Mouse (Mus musculus) ZHBTc4 (cell line): Measurements from ENCODE around the gene Fer.

Experiments used
- DNase-seq: peaks from one replicate; pipeline ENCODE4 v3.0.0-alpha.2; 2011; ENCODE audit warnings: low read depth, low spot score

Gene Fer

DNA sequence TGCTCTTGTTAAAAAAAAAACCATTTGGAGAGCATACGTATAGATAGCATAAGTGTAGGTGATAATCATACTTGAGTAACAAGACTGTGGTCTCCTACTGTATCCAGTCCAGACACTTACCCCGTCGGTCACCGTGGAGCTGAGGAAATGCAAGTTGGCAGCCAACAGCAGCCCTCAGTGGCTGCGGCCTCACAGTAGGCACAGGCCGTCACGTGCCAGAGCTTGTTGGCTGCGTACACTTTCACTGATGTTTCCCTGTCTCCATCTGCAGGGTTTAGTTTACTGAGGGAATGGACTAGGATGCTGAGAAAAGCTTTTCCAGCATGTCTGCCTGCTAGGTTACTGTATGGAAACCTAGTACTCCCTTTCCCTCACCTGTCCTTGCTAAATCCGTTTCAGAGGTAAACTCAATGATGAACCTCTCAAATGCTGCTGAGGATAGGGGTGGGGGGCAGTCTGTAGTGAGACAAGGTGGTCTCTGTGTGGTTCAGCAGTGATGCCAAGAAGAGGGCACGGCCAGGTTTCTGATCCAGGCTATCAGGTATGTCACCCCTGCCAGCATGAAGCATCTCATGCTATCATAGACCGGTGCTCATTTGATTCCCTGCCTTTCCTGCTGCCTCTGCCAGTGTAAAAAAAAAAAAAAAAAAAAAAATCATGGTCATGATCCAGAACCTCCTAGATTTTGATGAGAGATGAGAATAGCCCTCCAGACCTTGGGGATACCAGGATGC lies 224.2 kb downstream of the Fer start:
- DNase-seq: no peak

DNA sequence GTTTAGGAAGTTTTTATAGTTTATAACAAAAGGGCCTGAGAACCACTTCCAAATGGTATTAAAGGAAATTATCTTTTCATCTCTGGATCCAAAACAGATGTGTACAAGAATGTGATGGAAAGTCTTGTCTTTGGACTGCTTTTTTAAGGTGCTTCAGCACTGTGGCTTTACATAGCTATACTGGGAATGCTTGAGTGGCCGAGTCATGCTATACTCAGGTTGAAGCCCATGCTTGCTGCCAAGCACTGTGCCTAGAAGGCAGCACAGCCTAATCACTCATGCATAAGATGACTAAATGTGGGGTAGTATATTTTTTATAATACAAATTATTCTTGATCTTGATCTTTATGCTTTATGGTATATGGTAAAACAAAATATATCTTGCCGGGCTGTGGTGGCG lies 225.0 kb downstream of the Fer start:
- no peak for DNase-seq

DNA sequence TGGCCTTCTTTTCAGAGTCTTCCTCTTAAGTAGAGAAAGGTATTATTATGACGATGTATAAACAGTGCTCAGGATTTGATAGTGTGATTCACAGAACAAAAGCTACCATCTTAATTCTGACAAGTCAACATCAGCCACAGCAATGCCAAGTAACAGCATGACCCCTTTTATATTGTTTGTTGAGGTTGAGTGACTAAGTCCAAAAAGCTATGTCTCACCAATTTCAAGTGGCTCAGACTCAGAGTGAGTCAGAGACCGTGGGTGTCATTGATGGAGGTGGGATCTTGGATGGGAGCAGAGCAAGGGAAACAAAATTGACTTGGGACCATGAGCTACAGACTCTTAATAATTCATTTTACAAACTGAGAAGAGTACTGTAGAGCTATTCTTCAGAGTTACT lies 230.9 kb downstream of the Fer start:
- DNase-seq: no peak

DNA sequence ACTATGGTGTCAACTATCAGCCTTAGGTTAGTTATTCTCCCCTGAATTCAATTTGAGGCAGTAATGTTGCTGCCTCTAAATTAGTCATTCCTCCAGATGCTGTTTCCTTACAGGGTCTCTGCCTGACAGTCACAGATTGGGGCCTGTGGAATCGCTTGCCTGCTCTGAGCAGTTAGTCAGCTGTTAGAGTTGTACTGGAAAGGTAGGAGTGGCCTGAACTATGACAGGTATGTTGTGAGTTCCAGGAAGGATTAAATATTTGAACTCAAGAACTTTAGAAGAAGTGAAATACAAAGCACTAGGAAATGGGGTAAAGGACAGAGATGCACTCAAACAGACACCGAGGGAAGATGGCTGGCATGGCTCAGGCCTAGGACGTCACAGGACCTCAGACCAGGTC lies 233.9 kb downstream of the Fer start:
- DNase-seq: no peak

DNA sequence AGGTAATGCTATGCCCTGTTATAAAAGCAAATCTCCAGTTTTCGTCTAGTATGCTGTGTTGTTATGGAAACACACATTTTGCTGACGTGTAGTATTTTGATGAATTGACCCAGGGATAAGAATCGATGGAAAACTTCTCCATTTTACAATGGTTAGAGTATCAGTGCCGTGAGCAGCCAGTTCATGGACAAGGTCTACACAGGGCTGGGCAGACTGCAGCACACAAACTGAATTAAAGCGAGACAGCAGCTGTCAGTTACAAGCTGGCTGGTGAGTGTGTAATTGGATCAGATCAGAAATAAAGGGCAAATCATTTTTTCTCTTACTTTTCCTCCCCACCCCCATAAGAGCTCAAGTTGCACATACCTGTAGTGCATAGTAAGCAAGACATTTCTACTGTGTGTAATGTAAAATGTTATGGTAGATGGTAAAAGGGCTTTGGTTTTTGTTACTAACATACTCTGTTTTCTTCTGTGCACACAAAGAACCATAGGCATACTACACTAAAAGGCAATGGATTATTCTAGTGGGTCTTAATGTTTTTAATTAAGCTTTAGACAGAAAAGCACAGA lies 235.0 kb downstream of the Fer start:
- DNase-seq: no peak

DNA sequence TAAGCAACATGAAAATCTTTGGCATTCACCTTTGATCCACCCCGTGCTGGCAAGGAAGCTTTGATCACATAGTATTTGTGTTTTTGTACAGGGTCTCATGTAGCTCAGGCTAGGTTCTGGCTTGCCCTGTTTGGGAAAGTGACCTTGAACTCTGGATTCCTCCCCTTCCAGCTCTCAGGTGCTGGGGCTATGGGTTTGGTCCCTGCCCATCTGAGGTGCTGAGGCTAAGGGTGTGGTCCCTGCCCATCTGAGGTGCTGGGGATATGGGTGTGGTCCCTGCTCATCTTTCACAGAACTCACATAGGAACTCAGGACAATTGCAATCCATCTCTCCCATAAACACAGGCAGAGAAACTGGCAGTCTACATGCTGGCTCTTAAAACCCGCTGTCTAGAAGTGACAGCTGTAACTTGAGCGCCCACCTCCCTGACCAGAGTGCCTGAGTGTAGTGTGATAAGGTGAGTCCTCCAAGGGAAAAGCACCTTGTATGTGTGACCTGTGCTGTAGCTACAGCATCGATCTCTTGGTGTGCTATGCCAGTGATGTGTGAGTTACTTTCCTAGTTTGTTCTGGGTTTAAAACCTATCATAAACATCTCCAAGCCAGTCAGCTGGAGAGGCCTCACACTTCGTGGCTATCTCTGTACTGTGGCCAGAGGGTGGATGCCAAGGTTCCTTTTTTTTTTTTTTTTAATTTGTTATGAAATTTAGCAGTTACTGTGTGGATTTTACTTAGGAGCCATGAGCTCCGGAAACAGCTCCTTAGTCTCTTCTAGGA lies 236.7 kb downstream of the Fer start:
- DNase-seq: peak; percentile 49

DNA sequence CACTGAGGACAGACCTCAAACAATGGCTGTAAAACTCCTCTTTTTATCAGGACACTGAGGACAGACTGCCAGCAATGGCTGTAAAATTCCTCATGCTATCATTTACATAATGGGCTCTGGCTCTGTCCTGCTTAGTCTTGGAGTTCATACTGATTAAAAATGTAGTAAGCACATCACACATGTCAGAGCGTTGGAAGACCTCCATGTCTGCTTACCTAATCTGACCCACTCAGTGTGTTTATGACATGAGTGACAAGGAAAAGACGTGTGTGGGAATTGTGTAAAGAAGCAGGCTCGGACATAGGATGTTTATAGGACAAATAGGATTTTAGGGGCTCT lies 237.3 kb downstream of the Fer start:
- DNase-seq: no peak

DNA sequence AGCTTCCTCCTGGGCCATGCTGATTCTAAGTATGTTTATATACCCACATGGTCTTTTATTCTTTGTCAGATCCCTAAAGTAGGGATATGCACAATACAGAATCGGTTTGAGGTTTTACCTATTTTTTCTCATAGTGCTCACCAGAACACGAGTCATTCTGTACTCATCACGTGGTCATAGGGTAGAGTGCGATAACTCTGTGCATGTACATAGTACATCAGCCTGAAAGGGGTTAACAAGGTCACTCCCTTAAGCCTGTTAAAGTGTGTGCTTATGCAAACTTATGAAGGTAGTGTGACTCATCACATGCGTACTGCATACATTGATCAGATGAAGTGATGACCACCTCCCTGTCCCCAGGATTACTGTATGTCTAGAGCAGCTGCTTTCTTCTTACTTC lies 245.9 kb downstream of the Fer start:
- DNase-seq: no peak

DNA sequence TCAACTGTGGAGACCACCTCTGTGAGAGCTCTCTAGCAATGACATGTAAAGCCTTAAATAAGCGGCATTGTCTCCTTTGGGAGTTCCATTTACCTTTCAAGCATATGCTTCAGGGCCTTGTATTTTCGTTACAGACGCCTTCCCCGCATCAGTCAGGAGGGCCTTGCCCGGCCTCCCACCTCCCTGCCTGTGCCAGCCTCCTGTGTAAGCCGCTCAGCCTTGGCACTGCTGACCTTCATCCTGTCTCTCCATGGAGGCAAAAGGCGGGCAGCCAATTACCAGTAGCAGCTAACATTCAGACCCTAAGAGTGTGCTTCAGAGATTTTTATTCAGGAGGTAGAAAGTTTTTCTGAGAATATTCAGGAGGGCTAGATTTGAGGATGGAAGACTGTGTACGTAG lies 247.0 kb downstream of the Fer start:
- DNase-seq: no peak

DNA sequence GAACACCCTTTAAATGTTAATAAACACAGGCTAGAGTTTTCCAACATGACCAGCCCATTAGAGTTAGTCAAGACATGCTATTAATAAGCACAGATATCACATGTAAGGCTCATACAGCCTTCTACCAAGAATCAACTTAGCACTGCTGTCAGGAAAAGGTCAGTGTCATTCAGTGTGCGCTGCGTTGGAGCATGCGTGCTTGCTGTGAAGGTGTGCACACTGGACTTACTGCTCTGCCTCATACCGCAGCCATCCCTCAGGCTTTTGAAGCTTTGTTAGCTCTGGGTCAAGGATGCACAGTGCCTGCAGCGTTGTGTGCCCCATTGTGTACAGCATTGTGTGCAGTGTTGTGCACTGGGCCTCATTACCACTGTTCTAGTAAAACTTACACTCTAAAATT lies 250.8 kb downstream of the Fer start:
- DNase-seq: no peak

DNA sequence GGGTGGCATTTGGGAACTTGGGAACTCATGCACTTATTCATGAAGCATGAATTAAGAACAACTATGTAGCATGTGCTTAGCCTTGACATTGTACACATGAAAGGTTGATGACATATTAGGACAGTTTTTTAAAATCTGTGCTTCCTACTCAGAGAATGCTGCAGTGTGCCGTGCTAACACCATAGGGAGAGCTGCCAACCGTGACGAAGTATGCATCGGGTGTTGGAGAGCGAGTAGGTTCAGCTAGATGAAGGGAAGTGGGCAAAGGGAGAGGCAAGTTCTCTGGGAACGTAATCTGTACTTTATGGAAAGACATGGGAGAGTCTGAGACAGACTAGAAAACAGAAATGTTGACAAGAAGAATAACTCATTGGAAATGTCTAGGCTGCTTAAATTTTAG lies 253.9 kb downstream of the Fer start:
- no peak for DNase-seq

DNA sequence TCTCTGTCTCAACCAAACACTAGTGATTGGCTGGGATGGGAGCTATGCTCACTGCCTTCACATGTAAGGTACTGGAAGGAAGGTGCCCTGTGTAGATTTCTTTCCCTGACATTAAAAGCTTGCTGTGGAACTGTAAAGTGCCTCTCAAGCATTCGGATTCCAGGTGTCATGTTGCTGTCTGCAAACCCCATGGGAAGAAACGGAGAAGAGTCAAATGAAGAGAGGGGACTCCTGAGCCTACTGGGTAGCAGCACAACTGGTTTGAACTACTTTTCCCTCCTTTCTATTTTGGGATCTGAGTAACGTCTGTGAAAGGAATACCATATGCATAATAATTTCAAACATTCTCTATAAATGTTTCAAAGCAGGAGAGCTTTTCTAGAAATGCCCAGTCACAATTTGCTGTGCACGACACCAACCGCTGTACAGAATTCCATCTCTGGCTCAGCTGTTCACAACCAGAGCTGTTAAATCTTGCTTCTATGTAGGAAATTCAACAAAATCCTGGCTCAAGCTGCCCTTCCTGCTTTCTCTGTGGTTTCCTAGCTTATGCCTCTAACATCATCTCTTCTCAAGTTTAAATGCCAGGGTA lies 256.9 kb downstream of the Fer start:
- no peak for DNase-seq

DNA sequence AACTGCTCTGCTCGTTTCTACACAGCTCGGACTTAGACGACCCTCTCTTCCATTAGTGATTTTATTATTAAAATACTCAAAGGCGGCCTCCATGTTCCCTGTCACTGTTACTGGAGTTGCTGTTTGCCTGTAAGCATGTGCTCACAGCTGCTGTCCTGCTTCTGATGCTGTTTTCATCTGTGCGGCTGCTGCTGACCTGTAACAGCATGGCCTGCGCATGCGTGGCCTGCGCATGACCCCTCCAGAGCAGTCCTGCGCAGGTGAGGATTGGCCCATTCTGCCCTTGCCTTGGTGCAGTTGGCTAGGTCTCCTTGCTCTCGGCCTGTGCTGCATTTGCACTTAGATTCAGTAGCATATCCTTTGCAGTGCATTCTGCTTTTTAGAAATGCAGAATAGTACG lies 259.7 kb downstream of the Fer start:
- no peak for DNase-seq

DNA sequence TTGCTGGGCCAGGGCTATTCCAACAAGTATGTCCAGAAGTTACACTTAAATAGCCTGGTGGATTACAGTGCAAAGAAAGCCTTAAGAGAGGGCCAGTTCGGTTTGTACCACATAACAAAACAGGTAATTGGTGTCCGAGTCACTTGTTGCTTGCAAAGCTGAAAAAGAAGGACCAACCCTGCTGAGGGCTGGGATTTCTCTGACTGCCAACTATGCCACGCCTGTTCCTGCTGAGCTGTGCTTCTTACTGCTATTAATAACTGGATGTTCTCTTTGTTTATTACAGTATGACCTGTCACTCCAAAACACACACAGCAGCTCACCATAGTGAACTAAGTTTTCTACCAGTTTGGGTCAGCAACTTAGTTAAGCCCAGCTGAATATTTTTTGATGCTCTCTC lies 260.9 kb downstream of the Fer start:
- DNase-seq: no peak

DNA sequence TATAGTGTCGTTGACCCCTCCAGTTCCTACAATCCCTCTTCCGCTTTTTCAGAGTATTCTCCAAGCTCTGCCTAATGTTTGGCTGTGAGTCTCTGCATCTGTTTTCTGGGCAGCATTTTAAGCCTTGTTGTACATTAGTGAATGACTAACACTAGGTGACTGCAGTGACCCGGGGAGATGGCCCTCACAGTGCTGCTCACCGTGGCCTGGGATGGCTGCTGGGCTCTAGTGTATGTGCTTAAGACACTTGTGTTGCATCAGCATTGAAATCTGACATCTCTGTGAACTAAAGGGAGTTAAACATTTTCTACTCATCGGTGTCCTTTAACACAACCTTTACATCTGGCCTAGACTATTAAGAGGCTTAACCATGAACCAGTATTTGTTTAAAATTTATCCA lies 264.0 kb downstream of the Fer start:
- DNase-seq: no peak

DNA sequence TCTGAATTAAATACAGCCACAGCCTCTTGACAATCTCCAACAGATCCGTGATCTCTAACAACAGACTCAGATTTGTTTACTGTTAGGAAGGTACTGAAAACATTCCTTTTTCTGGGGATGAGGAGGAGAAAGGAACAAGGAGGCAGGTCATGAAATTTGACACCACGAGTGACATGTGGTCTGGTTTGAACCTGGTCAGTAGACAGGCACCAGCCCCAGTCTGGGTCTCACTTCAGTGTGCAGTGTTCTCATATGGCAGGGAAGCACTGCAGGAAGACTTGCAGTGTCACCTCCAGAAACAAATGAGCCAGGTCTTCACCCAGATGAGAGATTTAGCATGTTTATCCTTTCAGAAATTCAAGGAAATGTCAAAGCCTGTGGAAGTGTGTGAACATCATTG lies 266.9 kb downstream of the Fer start:
- DNase-seq: no peak

DNA sequence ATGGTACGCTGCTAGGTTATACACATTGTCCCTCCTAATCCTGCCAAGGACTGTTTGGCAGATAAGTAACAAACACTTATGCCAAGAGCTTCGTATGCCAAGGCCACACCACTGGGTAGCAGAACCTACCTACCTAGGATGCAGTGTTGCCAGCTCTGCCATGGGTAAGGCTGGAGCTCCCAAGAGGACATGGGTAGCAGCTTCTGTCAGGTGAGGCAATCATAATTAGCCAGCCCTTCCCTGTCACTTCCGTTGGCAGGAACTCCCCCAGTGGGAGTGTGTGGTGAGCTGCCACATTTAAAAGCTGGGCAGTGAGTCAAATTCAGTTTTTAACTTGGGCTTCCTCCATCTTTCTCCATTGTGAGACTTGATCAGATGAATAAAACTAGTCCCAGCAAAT lies 267.5 kb downstream of the Fer start:
- no peak for DNase-seq

DNA sequence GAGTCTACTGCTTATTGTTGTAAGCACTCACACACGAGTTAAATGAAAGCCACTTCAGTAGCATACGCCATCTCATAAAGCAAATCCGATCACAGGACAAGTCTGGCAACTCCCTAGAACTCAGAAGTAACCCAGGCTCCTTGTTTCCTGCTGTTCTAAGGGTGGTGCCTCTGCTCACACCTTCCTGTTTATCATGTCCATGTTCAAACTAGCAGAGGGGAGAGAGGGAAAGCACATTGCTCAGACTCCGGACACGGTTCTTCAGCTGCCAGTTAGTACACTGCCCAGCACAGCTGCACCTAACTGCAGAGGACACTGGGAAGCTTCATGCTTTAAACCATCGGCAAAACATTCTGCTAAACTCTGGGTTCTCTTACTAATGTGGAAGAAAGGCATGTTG lies 269.3 kb downstream of the Fer start:
- DNase-seq: no peak

DNA sequence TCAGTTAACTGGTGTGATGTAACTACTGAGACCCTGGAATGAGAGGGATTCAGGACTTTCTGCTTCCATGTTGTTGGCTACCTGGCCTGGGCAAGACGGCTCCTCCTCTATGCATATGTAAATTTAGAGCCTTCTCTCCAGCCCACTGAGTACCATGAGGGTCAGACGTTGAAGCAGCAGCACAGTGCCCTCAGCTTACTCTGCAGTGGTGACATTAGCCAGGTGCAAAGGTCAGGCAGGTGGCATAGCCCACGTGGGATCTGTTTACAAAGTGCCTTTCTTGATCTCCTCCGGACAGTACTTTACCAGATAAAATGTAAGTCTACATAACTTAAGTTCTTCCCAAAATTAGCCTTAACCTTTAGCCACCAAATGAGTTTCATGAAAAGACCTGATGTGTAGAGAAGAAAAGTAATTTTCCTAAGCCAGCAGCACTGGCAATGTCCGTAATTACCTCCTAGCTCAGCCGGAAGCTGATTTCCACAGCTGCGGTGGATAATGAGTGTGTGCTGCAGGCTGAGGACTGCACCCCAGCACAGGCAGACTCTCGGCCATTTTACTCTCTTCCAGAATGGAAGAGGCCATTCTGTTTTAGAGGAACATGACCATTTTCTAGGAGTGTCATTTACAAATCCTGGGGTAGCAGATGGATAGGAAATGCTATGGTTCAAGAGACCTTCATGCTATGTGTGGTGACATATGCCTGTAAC lies 273.2 kb downstream of the Fer start:
- DNase-seq: no peak

DNA sequence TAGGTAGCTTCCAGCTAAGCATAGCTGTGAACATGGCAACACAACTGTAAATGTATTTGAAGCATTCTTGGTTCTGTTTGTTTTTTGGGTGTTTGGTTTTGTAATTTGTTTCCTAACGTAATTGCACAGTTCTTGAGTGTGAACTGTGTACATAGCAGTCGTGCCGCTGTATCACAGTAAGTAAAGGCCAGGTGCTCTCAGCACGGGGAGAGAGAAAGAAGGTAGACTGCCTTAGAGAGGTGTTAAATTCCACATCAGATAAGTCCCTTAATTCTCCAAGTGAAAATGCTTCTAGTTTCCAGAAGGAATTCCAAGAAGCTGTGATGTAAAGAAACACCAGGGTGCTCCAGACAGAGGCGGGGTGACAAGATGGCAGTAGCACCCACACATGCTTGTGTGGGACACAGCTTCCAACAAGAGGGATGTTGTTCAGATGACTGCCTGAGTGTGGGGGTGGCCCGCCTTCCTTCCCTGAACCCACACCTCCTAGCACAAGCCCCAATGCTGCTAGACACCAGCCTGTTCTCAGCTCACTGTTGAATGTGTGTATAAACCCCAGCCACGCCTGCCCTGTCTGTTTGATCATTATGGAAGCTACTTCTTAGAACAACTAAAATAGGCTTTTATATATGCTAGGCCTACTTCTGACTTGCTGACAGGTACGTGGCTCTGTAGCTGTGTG lies 275.3 kb downstream of the Fer start:
- no peak for DNase-seq

DNA sequence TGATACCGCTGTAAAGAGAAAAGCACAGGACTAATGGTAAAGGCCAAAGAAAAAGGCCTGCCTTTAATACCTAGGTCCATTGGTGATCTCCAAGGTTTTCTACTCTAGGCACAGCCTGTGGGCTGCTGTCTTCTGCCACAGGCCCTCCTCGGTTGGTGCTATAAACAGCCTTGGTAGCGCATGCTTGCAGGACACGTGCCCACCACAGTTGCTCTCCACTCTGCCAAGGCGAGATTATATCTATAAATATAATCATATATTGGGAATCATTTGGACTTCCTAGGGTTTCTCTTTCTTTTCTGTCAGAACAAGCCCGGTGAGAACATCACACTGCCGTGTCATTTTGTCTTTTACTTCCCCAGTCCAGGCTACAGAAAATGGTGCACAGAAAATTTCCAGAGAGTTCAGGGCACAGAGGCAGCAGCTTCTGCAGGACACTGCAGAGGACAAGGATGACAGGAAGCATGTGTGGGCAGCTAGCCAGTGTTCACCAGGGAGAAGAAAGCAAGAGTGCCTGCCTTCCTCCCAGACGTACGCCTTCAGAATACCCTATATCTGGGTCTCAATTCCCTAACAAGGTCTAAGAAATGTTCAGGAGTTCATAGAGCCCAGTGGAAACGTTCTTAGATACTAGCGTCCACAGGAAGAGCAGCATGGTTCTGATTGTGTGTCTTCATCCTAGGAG lies 276.5 kb downstream of the Fer start:
- no peak for DNase-seq
